Mouse (Mus musculus) C2C12 (cell line): ENCODE results near the gene Ptprm. TPM values are rescaled to one million over a fixed set of nuclear protein-coding genes. Genes with fewer than 3 reads are reported as not detected.

Experiments
- H3K27me3 ChIP-seq: one replicate; pipeline ENCODE4 v1.6.1; 2011; ENCODE audit not compliant: control insufficient read depth, insufficient read depth, insufficient read length
- H3K36me3 ChIP-seq: one replicate; pipeline ENCODE4 v1.6.1; 2011; ENCODE audit not compliant: control insufficient read depth, insufficient read depth
- H3K4me3 ChIP-seq: one replicate; pipeline ENCODE4 v1.5.1; 2011; ENCODE audit warnings: mild to moderate bottlenecking, control low read depth; ENCODE audit not compliant: poor library complexity, insufficient read depth, severe bottlenecking
- H3K79me2 ChIP-seq: one replicate; pipeline ENCODE4 v1.6.1; 2011; ENCODE audit not compliant: control insufficient read depth, insufficient read depth
- H3K79me3 ChIP-seq: one replicate; pipeline ENCODE4 v1.6.1; 2011; ENCODE audit warnings: low read depth, control low read depth
- H3ac ChIP-seq: one replicate; pipeline ENCODE3; 2011; ENCODE audit warnings: low read depth; ENCODE audit not compliant: control insufficient read depth, insufficient read length
- CEBPB ChIP-seq: IDR thresholded peaks from one replicate; pipeline ENCODE4 v1.6.1; 2011; ENCODE audit warnings: low read depth, mild to moderate bottlenecking, control low read depth, moderate library complexity
- CTCF ChIP-seq: IDR thresholded peaks from one replicate; pipeline ENCODE4 v1.5.1; 2011; ENCODE audit not compliant: control insufficient read depth, insufficient read depth, insufficient read length
- FOSL1 ChIP-seq: IDR thresholded peaks from one replicate; pipeline ENCODE4 v1.8.0; 2011; ENCODE audit warnings: mild to moderate bottlenecking, low read length; ENCODE audit not compliant: poor library complexity, insufficient read depth, severe bottlenecking
- MAX ChIP-seq: IDR thresholded peaks from one replicate; pipeline ENCODE4 v1.6.1; 2011; ENCODE audit warnings: mild to moderate bottlenecking, control low read depth
- MYOD1 ChIP-seq: IDR thresholded peaks from one replicate; pipeline ENCODE4 v1.6.1; 2011; ENCODE audit warnings: low read depth; ENCODE audit not compliant: control insufficient read depth, insufficient read length
- MYOG ChIP-seq: IDR thresholded peaks from one replicate; pipeline ENCODE4 v1.6.1; 2011; ENCODE audit not compliant: control insufficient read depth, insufficient read length; ENCODE audit errors: extremely low read depth
- USF1 ChIP-seq: IDR thresholded peaks from one replicate; pipeline ENCODE4 v1.6.1; 2011; ENCODE audit warnings: low read depth, mild to moderate bottlenecking, control low read depth, moderate library complexity
- polyA plus RNA-seq: library from polyadenylated mRNA; unstranded; fragments of >200 nt; fragmentation: generic; extraction: Trizol; gene quantifications from one replicate; pipeline ENCODE4 v1.2.1, GENCODE M21; 2012; ENCODE audit warnings: missing spikeins

The Ptprm gene
- polyA plus RNA-seq, 1 experiment = 4.4 TPM

- Histone ChIP-seq H3K27me3 (no peaks in the 10 kb centered on the region), H3K4me3 (no peak overlapping the region), H3K36me3 (no peaks in the 10 kb centered on the region), H3ac (no peak overlapping the region), H3K79me2 (no peaks in the 10 kb centered on the region), H3K79me3 (no peaks in the 10 kb centered on the region)
- no peak for TF ChIP-seq USF1
- no peak for TF ChIP-seq CEBPB
- TF ChIP-seq MYOD1 = no peak
- TF ChIP-seq MAX = no peak
- TF ChIP-seq MYOG = no peak
- no peak for TF ChIP-seq FOSL1
- TF ChIP-seq CTCF = no peak
These were observed 145.7 kb downstream of the Ptprm start for GRCm38 (mm10) chr17:67208600-67208999.

- Histone ChIP-seq H3K27me3 (no peaks in the 10 kb centered on the region), H3K36me3 (no peaks in the 10 kb centered on the region), H3ac (no peak overlapping the region), H3K4me3 (no peak overlapping the region), H3K79me2 (no peaks in the 10 kb centered on the region), H3K79me3 (no peaks in the 10 kb centered on the region)
- TF ChIP-seq FOSL1 (no peak), MAX (no peak), CEBPB (no peak), CTCF (no peak), USF1 (no peak), MYOD1 (no peak), MYOG (no peak)
These were observed 147.3 kb downstream of the Ptprm start for GRCm38 (mm10) chr17:67206984-67207383.

GRCm38 (mm10) chr17:67201151-67201550, 153.1 kb downstream of the Ptprm start:
- H3K27me3 ChIP-seq = no peaks in the 10 kb centered on the region
- H3K36me3 ChIP-seq = no peaks in the 10 kb centered on the region
- no peak overlapping the region for H3K4me3 ChIP-seq
- no peak overlapping the region for H3ac ChIP-seq
- no peaks in the 10 kb centered on the region for H3K79me3 ChIP-seq
- TF ChIP-seq MYOG = no peak
- no peak for TF ChIP-seq CTCF
- no peak for TF ChIP-seq MYOD1
- TF ChIP-seq USF1 = no peak
- no peak for TF ChIP-seq MAX
- no peak for TF ChIP-seq FOSL1
- TF ChIP-seq CEBPB = no peak
- no peaks in the 10 kb centered on the region for H3K79me2 ChIP-seq

GRCm38 (mm10) chr17:67193728-67194127, 160.5 kb downstream of the Ptprm start:
- TF ChIP-seq CTCF (no peak), MAX (no peak), CEBPB (no peak), USF1 (no peak), FOSL1 (no peak), MYOG (no peak), MYOD1 (no peak)
- no peak overlapping the region for H3K4me3 ChIP-seq
- H3ac ChIP-seq = no peak overlapping the region
- no peaks in the 10 kb centered on the region for H3K79me2 ChIP-seq
- H3K79me3 ChIP-seq = no peaks in the 10 kb centered on the region
- H3K36me3 ChIP-seq = no peaks in the 10 kb centered on the region
- H3K27me3 ChIP-seq = no peaks in the 10 kb centered on the region

GRCm38 (mm10) chr17:67188514-67188913, 165.7 kb downstream of the Ptprm start:
- H3K27me3 ChIP-seq = no peaks in the 10 kb centered on the region
- H3K79me2 ChIP-seq = no peaks in the 10 kb centered on the region
- H3ac ChIP-seq = no peak overlapping the region
- TF ChIP-seq CTCF (no peak), MYOD1 (no peak), USF1 (no peak), MAX (no peak), MYOG (no peak), FOSL1 (no peak), CEBPB (no peak)
- no peak overlapping the region for H3K4me3 ChIP-seq
- no peaks in the 10 kb centered on the region for H3K79me3 ChIP-seq
- no peaks in the 10 kb centered on the region for H3K36me3 ChIP-seq

- TF ChIP-seq MYOD1 = no peak
- no peak for TF ChIP-seq MAX
- TF ChIP-seq USF1 = no peak
- no peak for TF ChIP-seq CEBPB
- TF ChIP-seq MYOG = no peak
- no peak for TF ChIP-seq CTCF
- TF ChIP-seq FOSL1 = no peak
- Histone ChIP-seq H3ac (no peak overlapping the region), H3K79me2 (no peaks in the 10 kb centered on the region), H3K36me3 (no peaks in the 10 kb centered on the region), H3K4me3 (no peak overlapping the region), H3K79me3 (no peaks in the 10 kb centered on the region), H3K27me3 (no peaks in the 10 kb centered on the region)
These were observed 167.4 kb downstream of the Ptprm start for GRCm38 (mm10) chr17:67186879-67187278.
